Mouse (Mus musculus) forebrain, embryonic 11.5 days (tissue): ENCODE results near the gene Itpripl2. TPM values are rescaled to one million over a fixed set of nuclear protein-coding genes. Genes with fewer than 3 reads are reported as not detected.

Experiments used
- ATAC-seq: fragments of 200-750 bp; cut with Nextera tagmentation; replicated peaks from 2 replicates; pipeline ENCODE4 v1.8.0; 2017; ENCODE audit warnings: moderate TSS enrichment; ENCODE audit not compliant: low FRiP score
- DNase-seq: peaks from one replicate; pipeline ENCODE4 v3.0.0-alpha.2; 2017; ENCODE audit warnings: low spot score
- H3K27ac ChIP-seq: fragments of 300-500 bp; sonication (generic); 2 replicates; pipeline ENCODE4 v1.5.1; 2014; ENCODE audit warnings: low read depth, low read length
- H3K27me3 ChIP-seq: fragments of 300-500 bp; sonication (generic); 2 replicates; pipeline ENCODE4 v1.6.1; 2014; ENCODE audit warnings: mild to moderate bottlenecking, low read length, mixed read lengths; ENCODE audit not compliant: control insufficient read depth, insufficient read depth
- H3K36me3 ChIP-seq: fragments of 300-500 bp; sonication (generic); 2 replicates; pipeline ENCODE4 v1.6.1; 2014; ENCODE audit warnings: mild to moderate bottlenecking, low read length, moderate library complexity, mixed read lengths; ENCODE audit not compliant: control insufficient read depth, insufficient read depth
- H3K4me1 ChIP-seq: fragments of 300-500 bp; sonication (generic); replicated peaks from 2 replicates; pipeline ENCODE4 v1.6.1; 2014; ENCODE audit warnings: low read length, mixed read lengths; ENCODE audit not compliant: control insufficient read depth, insufficient read depth
- H3K4me2 ChIP-seq: fragments of 300-500 bp; sonication (generic); 2 replicates; pipeline ENCODE4 v1.6.1; 2014; ENCODE audit warnings: low read depth, mild to moderate bottlenecking, low read length, moderate library complexity, mixed read lengths; ENCODE audit not compliant: severe bottlenecking
- H3K4me3 ChIP-seq: fragments of 300-500 bp; sonication (generic); 2 replicates; pipeline ENCODE4 v1.5.1; 2014; ENCODE audit warnings: low read depth, low read length
- H3K9ac ChIP-seq: fragments of 300-500 bp; sonication (generic); 2 replicates; pipeline ENCODE4 v1.6.1; 2014; ENCODE audit warnings: low read length
- H3K9me3 ChIP-seq: fragments of 300-500 bp; sonication (generic); 2 replicates; pipeline ENCODE4 v1.6.1; 2016; ENCODE audit warnings: low read length, mixed read lengths; ENCODE audit not compliant: control insufficient read depth
- WGBS: fragments of 180-500 bp; shearing (Covaris S2); extraction: QIAGEN DNeasy Blood & Tissue Kit; methylation state at CpG from one replicate; pipeline ENCODE4 v1.1.7; 2014; 5-methylcytosine and 5-hydroxymethylcytosine counted together
- polyA plus RNA-seq: library from polyadenylated mRNA; unstranded; fragments of >200 nt; fragmentation: Nextera tagmentation; extraction: Ambion mirVana; gene quantifications from 2 replicates; pipeline ENCODE4 v1.2.1, GENCODE M21; 2014

Itpripl2 gene
- polyA plus RNA-seq, 1 experiment from 2014 or later: 0.61 TPM

DNA sequence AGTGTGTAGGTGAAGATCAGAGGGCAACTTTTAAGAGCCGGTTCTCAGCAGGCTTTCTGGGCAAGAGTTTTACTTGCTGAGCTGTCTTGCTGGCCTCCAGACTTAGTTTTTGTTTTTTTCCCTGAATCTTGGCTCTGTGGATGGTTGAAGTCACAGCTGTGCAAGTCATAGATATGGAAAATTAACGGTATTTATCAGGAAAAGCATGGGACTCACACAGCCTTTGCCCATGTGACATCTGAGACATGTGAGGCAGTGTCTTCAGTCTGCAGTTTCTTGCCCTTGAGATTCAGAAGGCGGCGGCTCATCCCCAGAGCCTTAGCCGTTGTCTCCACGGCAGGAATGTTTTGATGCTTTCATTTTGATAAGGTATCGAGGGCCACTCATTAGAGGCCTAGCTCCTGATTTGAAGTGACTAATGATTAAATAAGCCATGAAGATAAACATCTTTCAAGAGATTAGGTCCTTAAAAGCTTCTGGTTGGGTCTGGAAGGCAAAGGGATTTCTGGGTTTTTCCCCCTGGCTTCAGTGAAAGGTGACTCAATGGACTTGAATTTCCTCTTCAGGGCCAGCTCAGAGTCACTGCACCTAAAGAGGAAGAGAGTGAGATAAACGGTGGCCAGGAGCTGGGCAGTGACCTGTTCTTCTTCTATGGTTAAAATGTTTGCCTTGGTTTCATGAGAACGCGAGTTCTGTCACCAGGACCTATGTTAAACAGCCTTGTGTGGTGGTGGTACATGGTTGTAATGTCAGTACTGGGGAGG is 10.5 kb downstream of the Itpripl2 start:
- H3K4me1 ChIP-seq: no peaks in the 10 kb centered on the region
- H3K4me3 ChIP-seq: no peak overlapping the region
- H3K27ac ChIP-seq: no peak overlapping the region
- no peaks in the 10 kb centered on the region for H3K9me3 ChIP-seq
- DNase-seq (no peak), ATAC-seq (no peak)
- H3K9ac ChIP-seq: no peak overlapping the region
- no peak overlapping the region for H3K4me2 ChIP-seq
- H3K36me3 ChIP-seq: no peaks in the 10 kb centered on the region
- WGBS: 91% methylated on average over 10 of the region's 10 CpGs
- H3K27me3 ChIP-seq: no peaks in the 10 kb centered on the region

DNA sequence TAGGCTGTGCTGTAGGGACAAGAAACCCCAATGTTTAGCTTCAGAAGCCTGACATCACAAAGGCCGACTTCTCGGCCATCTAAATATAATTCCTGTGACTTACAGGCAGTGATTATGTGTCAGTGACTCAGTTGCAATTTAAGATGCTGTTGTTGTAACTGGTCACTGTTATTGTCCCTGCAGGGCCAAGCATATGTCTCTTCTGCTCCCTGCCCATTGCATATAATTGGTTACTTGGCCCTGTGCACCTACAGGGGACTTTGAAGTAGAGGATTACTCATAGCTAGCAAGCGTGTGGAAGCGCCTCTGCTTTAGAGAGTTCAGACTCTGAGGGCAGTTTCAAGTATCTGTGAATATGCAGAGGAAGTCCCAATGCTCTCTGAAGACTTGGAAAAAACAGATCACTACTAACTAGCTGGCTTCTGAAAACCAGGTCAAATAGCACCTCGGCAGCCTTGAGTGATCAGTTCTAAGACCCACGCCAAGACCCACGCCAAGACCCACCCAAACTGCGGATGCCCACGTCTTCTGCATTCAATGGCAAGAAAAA is 11.5 kb downstream of the Itpripl2 start:
- Histone ChIP-seq H3K4me2 (no peak overlapping the region), H3K4me1 (no peaks in the 10 kb centered on the region), H3K4me3 (no peak overlapping the region), H3K9me3 (no peaks in the 10 kb centered on the region), H3K27me3 (no peaks in the 10 kb centered on the region), H3K27ac (no peak overlapping the region), H3K9ac (no peak overlapping the region), H3K36me3 (no peaks in the 10 kb centered on the region)
- no peak for DNase-seq
- ATAC-seq: no peak
- WGBS: 91% methylated on average over 9 of the region's 9 CpGs

GRCm38 (mm10) chr7:118478835-118479312 is 12.9 kb downstream of the Itpripl2 start:
- WGBS: 59% methylated on average over 3 of the region's 3 CpGs
- ATAC-seq: no peak
- H3K27ac ChIP-seq: no peak overlapping the region
- H3K9me3 ChIP-seq: no peaks in the 10 kb centered on the region
- no peak overlapping the region for H3K4me2 ChIP-seq
- no peaks in the 10 kb centered on the region for H3K27me3 ChIP-seq
- H3K36me3 ChIP-seq: no peaks in the 10 kb centered on the region
- H3K4me1 ChIP-seq: no peaks in the 10 kb centered on the region
- no peak overlapping the region for H3K4me3 ChIP-seq
- no peak for DNase-seq
- no peak overlapping the region for H3K9ac ChIP-seq

DNA sequence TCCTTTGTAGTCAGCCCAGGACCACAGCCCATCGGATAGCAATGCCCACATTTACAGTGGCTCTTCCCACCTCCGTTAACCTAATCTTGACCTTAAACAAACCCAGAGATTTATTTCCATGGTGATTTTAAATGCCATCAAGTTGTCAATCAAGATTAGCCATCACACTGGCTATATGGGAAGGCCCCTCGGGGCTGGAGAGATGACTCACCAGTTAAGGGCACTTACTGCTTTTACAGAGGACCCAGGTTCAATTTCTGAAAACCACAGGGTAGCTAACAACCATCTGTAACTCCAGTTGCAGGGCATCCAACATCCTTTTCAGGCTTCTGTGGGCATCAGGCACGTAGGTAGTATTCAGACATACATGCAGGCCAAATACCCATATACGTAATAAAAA is 15.3 kb downstream of the Itpripl2 start:
- no peak for DNase-seq
- H3K4me1 ChIP-seq: no peaks in the 10 kb centered on the region
- no peak overlapping the region for H3K9ac ChIP-seq
- WGBS: 56% methylated on average over 5 of the region's 5 CpGs
- H3K36me3 ChIP-seq: no peaks in the 10 kb centered on the region
- no peak overlapping the region for H3K4me2 ChIP-seq
- H3K27me3 ChIP-seq: no peaks in the 10 kb centered on the region
- no peaks in the 10 kb centered on the region for H3K9me3 ChIP-seq
- no peak overlapping the region for H3K4me3 ChIP-seq
- no peak for ATAC-seq
- H3K27ac ChIP-seq: no peak overlapping the region

- H3K4me3 ChIP-seq: no peak overlapping the region
- H3K4me2 ChIP-seq: no peak overlapping the region
- H3K4me1 ChIP-seq: no peaks in the 10 kb centered on the region
- DNase-seq: no peak
- WGBS: 88% methylated on average over 7 of the region's 7 CpGs
- no peaks in the 10 kb centered on the region for H3K36me3 ChIP-seq
- no peak overlapping the region for H3K9ac ChIP-seq
- ATAC-seq: no peak
- no peaks in the 10 kb centered on the region for H3K9me3 ChIP-seq
- H3K27me3 ChIP-seq: no peaks in the 10 kb centered on the region
- H3K27ac ChIP-seq: no peak overlapping the region
Measured at GRCm38 (mm10) chr7:118475008-118475705, 16.6 kb downstream of the Itpripl2 start.

DNA sequence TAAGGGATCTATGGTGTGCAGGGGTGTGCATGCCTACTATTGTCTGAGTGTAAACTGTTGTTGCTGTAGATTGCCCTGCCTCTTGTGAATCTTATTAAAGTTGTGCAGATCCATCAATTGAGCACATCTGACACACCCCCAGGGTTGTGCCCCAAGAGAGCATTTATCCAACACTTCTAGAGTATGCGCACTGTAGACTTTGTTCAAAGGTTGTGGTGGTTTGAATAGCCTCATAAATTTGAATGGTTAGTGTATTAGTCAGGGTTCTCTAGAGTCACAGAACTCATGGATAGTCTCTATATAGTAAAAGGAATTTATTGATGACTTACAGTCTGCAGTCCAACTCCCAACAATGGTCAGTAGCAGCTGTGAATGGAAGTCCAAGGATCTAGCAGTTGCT is 18.9 kb downstream of the Itpripl2 start:
- 95% methylated on average over 1 of the region's 1 CpGs for WGBS

DNA sequence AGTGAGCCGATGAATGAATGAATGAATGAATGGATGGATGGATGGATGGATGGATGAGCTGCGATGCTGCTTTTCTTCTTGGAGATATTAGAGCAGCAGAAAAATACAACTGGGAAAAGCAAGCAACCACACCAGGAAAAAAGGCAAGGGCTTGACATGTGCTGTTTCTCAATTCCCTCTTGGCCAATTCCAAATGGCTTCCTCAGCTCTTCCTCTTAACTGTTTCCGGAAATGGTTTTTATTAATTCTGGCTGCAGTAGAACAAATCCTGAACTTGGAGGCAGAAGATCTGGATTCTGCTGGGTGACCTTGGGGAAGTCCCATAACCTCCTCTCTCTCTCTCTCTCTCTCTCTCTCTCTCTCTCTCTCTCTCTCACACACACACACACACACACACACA is 23.7 kb downstream of the Itpripl2 start:
- H3K36me3 ChIP-seq: no peaks in the 10 kb centered on the region
- no peaks in the 10 kb centered on the region for H3K27me3 ChIP-seq
- no peak overlapping the region for H3K9ac ChIP-seq
- DNase-seq (no peak), ATAC-seq (no peak)
- H3K4me2 ChIP-seq: no peak overlapping the region
- H3K27ac ChIP-seq: no peak overlapping the region
- peaks cover 2% of the 10 kb centered on the region; the same call in 1 of the 2 replicates for H3K4me1 ChIP-seq
- whole genome bisulfite sequencing: 91% methylated on average over 3 of the region's 3 CpGs
- no peaks in the 10 kb centered on the region for H3K9me3 ChIP-seq
- H3K4me3 ChIP-seq: no peak overlapping the region

More for the DNA sequence above, 18.9 kb downstream of the Itpripl2 start:
- no peaks in the 10 kb centered on the region for H3K9me3 ChIP-seq
- no peak overlapping the region for H3K9ac ChIP-seq
- no peak for DNase-seq
- H3K27ac ChIP-seq: no peak overlapping the region
- no peak overlapping the region for H3K4me2 ChIP-seq
- no peaks in the 10 kb centered on the region for H3K36me3 ChIP-seq
- H3K4me1 ChIP-seq: no peaks in the 10 kb centered on the region
- H3K27me3 ChIP-seq: no peaks in the 10 kb centered on the region
- no peak for ATAC-seq
- H3K4me3 ChIP-seq: no peak overlapping the region

DNA sequence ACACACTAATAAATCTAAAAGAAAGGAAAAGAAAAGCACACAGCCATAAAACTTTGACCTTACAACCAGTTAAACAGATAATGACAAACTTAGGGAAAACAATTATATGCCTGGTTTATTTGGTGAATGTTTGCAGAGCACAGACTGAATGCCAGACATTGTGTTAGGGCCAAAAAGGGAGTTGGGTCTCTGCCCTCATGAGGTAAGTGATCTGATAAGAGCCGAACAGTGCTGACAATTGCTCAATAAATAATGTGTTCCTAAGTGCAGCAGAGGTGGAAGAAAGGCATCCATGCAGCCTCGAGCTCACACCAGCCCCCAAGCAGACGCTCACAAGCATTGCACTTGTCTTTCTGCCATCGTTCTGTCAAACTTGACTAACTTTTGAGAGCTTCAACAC is 27.3 kb downstream of the Itpripl2 start:
- H3K27ac ChIP-seq: no peak overlapping the region
- ATAC-seq (no peak), DNase-seq (no peak)
- WGBS: 88% methylated on average over 4 of the region's 4 CpGs
- H3K4me2 ChIP-seq: no peak overlapping the region
- H3K27me3 ChIP-seq: no peaks in the 10 kb centered on the region
- no peak overlapping the region for H3K4me3 ChIP-seq
- H3K9ac ChIP-seq: no peak overlapping the region
- H3K36me3 ChIP-seq: no peaks in the 10 kb centered on the region
- H3K9me3 ChIP-seq: no peaks in the 10 kb centered on the region
- H3K4me1 ChIP-seq: peaks cover 3% of the 10 kb centered on the region; the same call in 1 of the 2 replicates
